Mouse (Mus musculus) testis, adult 2 months (tissue): ENCODE results near the gene Slc27a3.

ENCODE experiments used
- CTCF ChIP-seq: fragments of 200-500 bp; IDR thresholded peaks from 2 replicates; pipeline ENCODE4 v1.5.1; 2012; ENCODE audit warnings: low read depth, mild to moderate bottlenecking, inconsistent platforms, low read length, moderate library complexity; ENCODE audit not compliant: control insufficient read depth, insufficient read depth, insufficient replicate concordance
- POLR2A ChIP-seq: fragments of 200-500 bp; IDR thresholded peaks from 2 replicates; pipeline ENCODE4 v1.6.1; 2012; ENCODE audit warnings: low read depth, mild to moderate bottlenecking, inconsistent platforms, low read length, moderate library complexity; ENCODE audit not compliant: control insufficient read depth

- no peak for TF ChIP-seq CTCF
- peak; percentile 78 for TF ChIP-seq POLR2A
Observed at GRCm38 (mm10) chr3:90433381-90434020, 43.8 kb upstream of the Slc27a3 start, which contains the start of gene Ints3.
